Mouse (Mus musculus) hindbrain, embryonic 15.5 days (tissue): ENCODE results near the gene Gramd1b. TPM values are rescaled to one million over a fixed set of nuclear protein-coding genes. Genes with fewer than 3 reads are reported as not detected.
A peak's percentile ranks its signal among the peaks of the same experiment; 100 is the strongest.

Experiments
- ATAC-seq: fragments of 200-750 bp; cut with Nextera tagmentation; 2 replicates; pipeline ENCODE4 v1.8.0; 2017; ENCODE audit warnings: low read depth, moderate number of reproducible peaks, moderate TSS enrichment; ENCODE audit not compliant: low FRiP score
- H3K27ac ChIP-seq: fragments of 300-500 bp; sonication (generic); replicated peaks from 2 replicates; pipeline ENCODE4 v1.5.1; 2015; ENCODE audit warnings: mild to moderate bottlenecking, inconsistent platforms
- H3K27me3 ChIP-seq: fragments of 300-500 bp; sonication (generic); 2 replicates; pipeline ENCODE4 v1.6.1; 2015; ENCODE audit warnings: control low read depth, inconsistent platforms
- H3K36me3 ChIP-seq: fragments of 300-500 bp; sonication (generic); 2 replicates; pipeline ENCODE4 v1.6.1; 2015; ENCODE audit warnings: control low read depth, inconsistent platforms
- H3K4me1 ChIP-seq: fragments of 300-500 bp; sonication (generic); replicated peaks from 2 replicates; pipeline ENCODE4 v1.6.1; 2015; ENCODE audit warnings: control low read depth, inconsistent platforms
- H3K4me2 ChIP-seq: fragments of 300-500 bp; sonication (generic); 2 replicates; pipeline ENCODE4 v1.6.1; 2015; ENCODE audit warnings: moderate library complexity, mild to moderate bottlenecking, inconsistent platforms
- H3K4me3 ChIP-seq: fragments of 300-500 bp; sonication (generic); 2 replicates; pipeline ENCODE4 v1.5.1; 2015; ENCODE audit warnings: mild to moderate bottlenecking, inconsistent platforms
- H3K9ac ChIP-seq: fragments of 300-500 bp; sonication (generic); 2 replicates; pipeline ENCODE4 v1.6.1; 2015; ENCODE audit warnings: inconsistent platforms
- H3K9me3 ChIP-seq: fragments of 300-500 bp; sonication (generic); 2 replicates; pipeline ENCODE4 v1.6.1; 2016; ENCODE audit warnings: control low read depth, inconsistent platforms
- WGBS: fragments of 180-500 bp; shearing (Covaris S2); methylation state at CpG from one replicate; pipeline ENCODE4 v1.1.7; 2015; 5-methylcytosine and 5-hydroxymethylcytosine counted together
- polyA plus RNA-seq: library from polyadenylated mRNA; unstranded; fragments of >200 nt; fragmentation: Nextera tagmentation; extraction: Ambion mirVana; gene quantifications from 2 replicates; pipeline ENCODE4 v1.2.1, GENCODE M21; 2015

The Gramd1b gene
- polyA plus RNA-seq, 1 experiment from 2014 or later, result 12.6 TPM

- Histone ChIP-seq H3K4me3 (no peak overlapping the region), H3K27ac (peak overlapping the region; percentile 71; the same call in 1 of the 2 replicates), H3K27me3 (no peaks in the 10 kb centered on the region), H3K36me3 (no peaks in the 10 kb centered on the region), H3K9me3 (no peaks in the 10 kb centered on the region), H3K9ac (no peak overlapping the region), H3K4me2 (no peak overlapping the region), H3K4me1 (peaks cover 14% of the 10 kb centered on the region)
- no peak for ATAC-seq
- 92% methylated on average over 7 of the region's 7 CpGs for WGBS
These were observed 93.3 kb downstream of the Gramd1b start for GRCm38 (mm10) chr9:40437891-40438290.

DNA sequence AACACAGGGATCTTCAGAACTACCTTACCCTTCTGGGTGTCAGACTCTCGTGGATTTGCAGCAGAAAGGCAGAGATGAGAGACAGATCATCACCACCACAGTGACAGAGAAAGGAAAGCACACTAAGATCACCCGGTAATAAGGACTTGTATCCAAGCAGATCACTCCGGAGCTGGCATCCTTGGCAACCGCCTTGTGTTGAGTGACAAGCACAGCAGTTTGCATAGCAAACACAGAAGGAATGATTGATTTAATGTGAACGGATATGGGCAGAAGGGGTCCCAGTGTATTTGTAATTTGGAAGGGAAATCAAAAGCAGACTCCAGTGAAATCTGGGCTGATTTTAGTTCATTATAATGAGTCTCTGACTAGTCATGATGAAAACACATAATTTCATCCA is 97.9 kb downstream of the Gramd1b start:
- 74% methylated on average over 5 of the region's 5 CpGs for WGBS
- Histone ChIP-seq H3K9ac (no peak overlapping the region), H3K4me1 (peaks cover 4% of the 10 kb centered on the region), H3K36me3 (no peaks in the 10 kb centered on the region), H3K27me3 (no peaks in the 10 kb centered on the region), H3K4me2 (no peak overlapping the region), H3K4me3 (no peak overlapping the region), H3K27ac (no peak overlapping the region), H3K9me3 (no peaks in the 10 kb centered on the region)
- no peak for ATAC-seq

DNA sequence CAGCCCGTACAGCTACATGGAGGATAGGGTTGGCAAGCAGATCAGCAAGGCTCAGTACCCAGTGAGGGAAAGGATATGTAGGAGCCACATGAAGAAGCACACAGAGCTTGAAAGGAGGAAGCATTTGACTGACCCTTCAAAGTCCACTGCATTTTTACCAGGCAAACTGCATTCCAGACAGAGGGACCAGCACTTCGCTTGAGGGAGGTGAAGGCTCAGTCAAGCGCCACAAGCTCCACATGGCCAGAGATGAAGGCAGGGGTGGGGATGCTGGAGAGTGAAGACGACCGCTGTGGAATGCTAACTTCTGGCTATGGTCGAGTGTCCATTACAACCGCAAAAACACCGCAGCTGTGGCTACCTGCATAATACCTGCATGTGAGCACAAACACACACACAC is 100.2 kb downstream of the Gramd1b start:
- Histone ChIP-seq H3K36me3 (no peaks in the 10 kb centered on the region), H3K27ac (no peak overlapping the region), H3K27me3 (no peaks in the 10 kb centered on the region), H3K4me1 (no peaks in the 10 kb centered on the region), H3K4me2 (no peak overlapping the region), H3K9me3 (no peaks in the 10 kb centered on the region), H3K9ac (no peak overlapping the region), H3K4me3 (no peak overlapping the region)
- 83% methylated on average over 8 of the region's 8 CpGs for WGBS
- no peak for ATAC-seq

- Histone ChIP-seq H3K9me3 (no peaks in the 10 kb centered on the region), H3K27me3 (no peaks in the 10 kb centered on the region), H3K27ac (no peak overlapping the region), H3K36me3 (no peaks in the 10 kb centered on the region), H3K9ac (no peak overlapping the region), H3K4me3 (no peak overlapping the region), H3K4me2 (no peak overlapping the region), H3K4me1 (no peaks in the 10 kb centered on the region)
- WGBS, result 94% methylated on average over 2 of the region's 2 CpGs
- ATAC-seq, result no peak
These were observed 103.5 kb downstream of the Gramd1b start for GRCm38 (mm10) chr9:40427663-40428062.

- H3K36me3 ChIP-seq, result no peaks in the 10 kb centered on the region
- 83% methylated on average over 9 of the region's 9 CpGs for WGBS
- H3K9me3 ChIP-seq, result no peaks in the 10 kb centered on the region
- H3K27ac ChIP-seq, result no peak overlapping the region
- H3K27me3 ChIP-seq, result no peaks in the 10 kb centered on the region
- no peak overlapping the region for H3K4me3 ChIP-seq
- no peak overlapping the region for H3K4me2 ChIP-seq
- no peak overlapping the region for H3K9ac ChIP-seq
- no peaks in the 10 kb centered on the region for H3K4me1 ChIP-seq
- no peak for ATAC-seq
These were observed 104.8 kb downstream of the Gramd1b start for GRCm38 (mm10) chr9:40426282-40426964.

- Histone ChIP-seq H3K4me3 (no peak overlapping the region), H3K9me3 (no peaks in the 10 kb centered on the region), H3K4me1 (no peaks in the 10 kb centered on the region), H3K36me3 (no peaks in the 10 kb centered on the region), H3K4me2 (no peak overlapping the region), H3K27ac (no peak overlapping the region), H3K9ac (no peak overlapping the region), H3K27me3 (no peaks in the 10 kb centered on the region)
- ATAC-seq, result no peak
These were observed 106.3 kb downstream of the Gramd1b start for GRCm38 (mm10) chr9:40424874-40425273.

- no peaks in the 10 kb centered on the region for H3K36me3 ChIP-seq
- no peak overlapping the region for H3K4me3 ChIP-seq
- ATAC-seq, result no peak
- no peaks in the 10 kb centered on the region for H3K4me1 ChIP-seq
- no peak overlapping the region for H3K27ac ChIP-seq
- H3K4me2 ChIP-seq, result no peak overlapping the region
- H3K27me3 ChIP-seq, result no peaks in the 10 kb centered on the region
- 86% methylated on average over 6 of the region's 6 CpGs for WGBS
- H3K9ac ChIP-seq, result no peak overlapping the region
- no peaks in the 10 kb centered on the region for H3K9me3 ChIP-seq
These were observed 107.7 kb downstream of the Gramd1b start for GRCm38 (mm10) chr9:40423427-40423867.

DNA sequence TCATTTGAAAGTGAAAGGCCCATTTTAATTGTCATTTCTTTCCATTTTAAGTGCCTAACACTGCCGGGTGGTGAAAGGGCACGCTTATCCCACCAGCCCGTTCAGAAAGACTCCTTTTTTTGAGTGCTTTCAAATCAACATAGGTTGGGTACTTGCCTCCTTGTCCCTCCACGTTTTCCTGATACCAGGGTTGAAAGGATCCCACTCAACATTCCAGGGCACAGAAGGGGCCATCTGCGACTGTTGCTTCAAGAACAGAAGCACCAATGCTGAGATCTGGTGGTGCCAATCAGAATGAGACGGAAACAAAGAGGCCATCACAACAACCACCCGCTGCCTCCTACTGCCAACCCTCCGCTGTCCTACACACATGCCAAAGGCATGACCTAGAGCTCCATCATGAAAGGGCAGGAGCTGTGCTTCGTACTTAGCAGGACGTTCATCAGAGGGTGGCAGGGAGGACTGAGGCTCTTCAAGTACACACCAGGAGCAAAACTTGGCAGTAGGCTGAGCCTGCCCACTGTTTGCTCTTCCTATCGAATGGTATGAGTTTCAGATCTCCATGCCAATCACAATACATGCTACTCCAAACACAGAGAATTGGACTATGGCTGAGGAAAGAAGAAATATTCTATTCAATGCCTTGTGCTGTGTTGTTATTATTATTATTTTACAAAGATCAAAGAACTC is 108.7 kb downstream of the Gramd1b start:
- Histone ChIP-seq H3K9me3 (no peaks in the 10 kb centered on the region), H3K27ac (no peak overlapping the region), H3K27me3 (no peaks in the 10 kb centered on the region), H3K4me2 (no peak overlapping the region), H3K4me1 (no peaks in the 10 kb centered on the region), H3K9ac (no peak overlapping the region), H3K4me3 (no peak overlapping the region), H3K36me3 (no peaks in the 10 kb centered on the region)
- ATAC-seq, result no peak
- 81% methylated on average over 11 of the region's 11 CpGs for WGBS

DNA sequence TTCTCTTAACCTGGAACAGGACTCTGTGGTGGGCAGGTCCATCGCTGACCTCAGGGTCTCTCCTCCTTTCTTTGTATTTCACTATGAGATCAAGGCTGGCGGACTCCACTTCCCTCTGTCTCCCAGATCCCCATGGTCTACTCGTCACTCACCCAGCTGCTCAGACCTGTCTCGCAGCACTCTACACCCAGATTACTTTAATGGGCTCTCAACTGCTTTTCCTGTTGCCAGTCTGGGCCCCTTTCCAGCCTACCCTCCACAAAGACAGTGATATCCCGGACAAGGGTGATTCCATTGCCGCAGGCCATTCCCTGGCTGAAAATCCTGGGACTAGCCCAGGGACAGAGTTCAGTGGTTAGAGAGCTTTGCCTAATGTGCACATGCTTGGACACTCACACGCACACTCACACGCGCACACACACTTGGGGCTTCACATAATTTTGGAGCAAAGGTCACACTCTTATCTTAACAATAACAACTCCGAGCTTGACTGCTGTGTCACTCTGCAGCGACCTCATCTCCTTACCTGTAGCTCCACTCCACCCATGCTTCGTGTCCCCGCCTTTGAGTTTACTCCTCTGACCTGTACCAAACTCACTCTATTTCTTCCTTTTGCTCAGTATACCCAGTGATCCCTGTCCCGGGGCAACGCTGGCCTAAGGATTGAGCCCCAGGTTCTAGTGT is 110.4 kb downstream of the Gramd1b start:
- no peak overlapping the region for H3K27ac ChIP-seq
- no peak for ATAC-seq
- no peaks in the 10 kb centered on the region for H3K4me1 ChIP-seq
- H3K36me3 ChIP-seq, result no peaks in the 10 kb centered on the region
- H3K9ac ChIP-seq, result no peak overlapping the region
- H3K9me3 ChIP-seq, result no peaks in the 10 kb centered on the region
- H3K27me3 ChIP-seq, result no peaks in the 10 kb centered on the region
- no peak overlapping the region for H3K4me3 ChIP-seq
- no peak overlapping the region for H3K4me2 ChIP-seq
- WGBS, result 86% methylated on average over 15 of the region's 15 CpGs

DNA sequence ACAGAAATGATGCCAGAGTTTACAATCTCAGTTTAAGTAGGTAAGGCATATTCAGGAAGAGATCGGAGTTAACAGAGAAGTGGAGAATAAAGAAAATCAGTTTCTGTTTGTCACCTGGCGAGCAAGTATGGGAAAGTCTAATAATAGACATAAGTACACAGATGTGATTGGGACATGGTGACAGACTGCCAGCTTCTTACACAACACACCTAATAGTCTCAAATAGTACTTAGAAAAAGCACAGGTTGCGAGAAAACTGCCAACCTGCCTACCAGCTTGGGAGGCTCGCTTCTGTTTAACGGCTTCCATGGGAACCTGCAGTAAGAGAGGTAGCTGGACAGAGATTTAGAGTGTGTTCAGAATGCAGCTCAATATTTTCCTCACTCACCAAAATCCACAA is 112.4 kb downstream of the Gramd1b start:
- H3K4me3 ChIP-seq, result no peak overlapping the region
- no peaks in the 10 kb centered on the region for H3K9me3 ChIP-seq
- no peak for ATAC-seq
- 0 out of 2 replicates have a peak, but pooled peaks cover 3% of the 10 kb centered on the region for H3K4me1 ChIP-seq
- WGBS, result 95% methylated on average over 5 of the region's 5 CpGs
- no peaks in the 10 kb centered on the region for H3K27me3 ChIP-seq
- H3K9ac ChIP-seq, result no peak overlapping the region
- no peaks in the 10 kb centered on the region for H3K36me3 ChIP-seq
- H3K4me2 ChIP-seq, result no peak overlapping the region
- H3K27ac ChIP-seq, result no peak overlapping the region

GRCm38 (mm10) chr9:40416150-40416549 is 115.0 kb downstream of the Gramd1b start:
- H3K9ac ChIP-seq, result no peak overlapping the region
- ATAC-seq, result no peak
- no peak overlapping the region for H3K4me3 ChIP-seq
- H3K27me3 ChIP-seq, result no peaks in the 10 kb centered on the region
- 0 out of 2 replicates have a peak, but pooled peaks cover 3% of the 10 kb centered on the region for H3K4me1 ChIP-seq
- H3K36me3 ChIP-seq, result no peaks in the 10 kb centered on the region
- H3K9me3 ChIP-seq, result no peaks in the 10 kb centered on the region
- H3K4me2 ChIP-seq, result no peak overlapping the region
- 83% methylated on average over 7 of the region's 7 CpGs for WGBS
- H3K27ac ChIP-seq, result no peak overlapping the region
